Mouse (Mus musculus): Measurements from ENCODE around the gene Inpp5k.

- TF ChIP-seq CTCF (IDR thresholded peaks at IDR 0.05) (no peak), EP300 (IDR thresholded peaks at IDR 0.05) (no peak)
These were observed 57.3 kb downstream of the Inpp5k start for GRCm38 (mm10) chr11:75688132-75688531.

Data from lung, postnatal 0 days (tissue).